Mouse (Mus musculus) neural tube, embryonic 12.5 days (tissue): ENCODE results near the gene Vwa1. TPM values are rescaled to one million over a fixed set of nuclear protein-coding genes. Genes with fewer than 3 reads are reported as not detected.
A peak's percentile ranks its signal among the peaks of the same experiment; 100 is the strongest.
"Not testable (repeated sequence)": the region's sequence is repeated elsewhere in the genome, so short reads cannot be mapped to it uniquely, and the experiment has no call there.

Experiments used
- ATAC-seq: fragments of 200-750 bp; cut with Nextera tagmentation; 2 replicates; pipeline ENCODE4 v1.8.0; 2017; ENCODE audit warnings: low read depth, mild to moderate bottlenecking, moderate TSS enrichment, moderate library complexity; ENCODE audit not compliant: low FRiP score
- H3K27ac ChIP-seq: fragments of 300-500 bp; sonication (generic); 2 replicates; pipeline ENCODE4 v1.5.1; 2016
- H3K27me3 ChIP-seq: fragments of 300-500 bp; sonication (generic); replicated peaks from 2 replicates; pipeline ENCODE4 v1.6.1; 2016; ENCODE audit warnings: mild to moderate bottlenecking
- H3K36me3 ChIP-seq: fragments of 300-500 bp; sonication (generic); 2 replicates; pipeline ENCODE4 v1.6.1; 2016; ENCODE audit warnings: mild to moderate bottlenecking
- H3K4me1 ChIP-seq: fragments of 300-500 bp; sonication (generic); 2 replicates; pipeline ENCODE4 v1.6.1; 2016
- H3K4me2 ChIP-seq: fragments of 300-500 bp; sonication (generic); replicated peaks from 2 replicates; pipeline ENCODE4 v1.6.1; 2016; ENCODE audit warnings: mild to moderate bottlenecking
- H3K4me3 ChIP-seq: fragments of 300-500 bp; sonication (generic); 2 replicates; pipeline ENCODE4 v1.5.1; 2016
- H3K9ac ChIP-seq: fragments of 300-500 bp; sonication (generic); 2 replicates; pipeline ENCODE4 v1.6.1; 2016; ENCODE audit warnings: mild to moderate bottlenecking
- H3K9me3 ChIP-seq: fragments of 300-500 bp; sonication (generic); 2 replicates; pipeline ENCODE4 v1.6.1; 2016; ENCODE audit warnings: mild to moderate bottlenecking
- WGBS: fragments of 180-500 bp; shearing (Covaris S2); methylation state at CpG from one replicate; pipeline ENCODE4 v1.1.7; 2016; 5-methylcytosine and 5-hydroxymethylcytosine counted together
- polyA plus RNA-seq: library from polyadenylated mRNA; unstranded; fragments of >200 nt; fragmentation: Nextera tagmentation; extraction: Ambion mirVana; gene quantifications from 2 replicates; pipeline ENCODE4 v1.2.1, GENCODE M21; 2016

Gene Vwa1
- polyA plus RNA-seq, 1 experiment from 2014 or later: 17.9 TPM

DNA sequence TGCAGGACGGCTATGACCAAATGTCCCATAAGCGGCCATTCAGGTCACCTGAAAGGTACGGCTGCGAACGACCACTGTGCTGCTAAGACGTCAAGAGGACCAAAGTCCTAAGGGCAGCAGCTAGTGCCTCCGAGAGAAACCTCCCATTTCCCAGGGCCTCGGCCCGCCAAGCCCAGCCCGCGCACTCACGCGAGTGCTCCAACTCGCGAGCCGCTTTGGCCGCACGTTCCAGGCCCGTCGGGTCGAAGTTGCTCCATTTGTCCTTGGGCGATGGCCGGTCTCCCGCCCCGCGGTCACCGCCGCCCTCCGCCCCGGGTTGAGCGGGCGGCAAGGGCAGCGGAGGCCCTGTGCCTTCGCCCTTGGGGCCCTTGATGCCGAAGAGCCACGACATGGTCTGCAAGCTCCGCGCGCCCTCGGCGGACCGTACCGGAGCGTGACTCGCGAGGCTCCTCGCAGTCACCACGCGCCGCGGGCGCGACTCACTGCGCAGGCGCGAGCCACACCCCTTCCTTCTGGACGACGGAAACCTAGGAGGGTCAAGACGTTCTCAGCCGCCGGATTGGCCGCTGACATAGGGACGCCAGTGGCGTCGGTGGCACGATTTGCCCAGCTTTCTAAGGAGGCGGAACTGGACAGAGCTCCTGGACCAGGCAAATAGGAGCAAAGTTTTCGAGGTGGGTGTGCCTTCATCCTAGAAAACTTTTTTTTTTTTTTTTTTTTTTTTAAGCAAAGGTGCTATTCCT lies 13.7 kb downstream of the Vwa1 start, which contains the start of gene Atad3a:
TSS of gene Atad3a (minus strand) at position 481 of the 743 bp plus-strand sequence.
- WGBS: under 1% methylated on average over 68 of the region's 68 CpGs
- Histone ChIP-seq H3K27ac (no peak within 1 kb of the TSS), H3K36me3 (peaks cover 15% of the 10 kb centered on the region), H3K4me1 (peaks cover 26% of the 10 kb centered on the region), H3K27me3 (no peaks in the 10 kb centered on the region), H3K4me3 (peak within 1 kb of the TSS; percentile 84), H3K9ac (peak within 1 kb of the TSS; percentile 78), H3K9me3 (no peaks in the 10 kb centered on the region), H3K4me2 (peak within 1 kb of the TSS; percentile 97)
- peak; percentile 95 for ATAC-seq

DNA sequence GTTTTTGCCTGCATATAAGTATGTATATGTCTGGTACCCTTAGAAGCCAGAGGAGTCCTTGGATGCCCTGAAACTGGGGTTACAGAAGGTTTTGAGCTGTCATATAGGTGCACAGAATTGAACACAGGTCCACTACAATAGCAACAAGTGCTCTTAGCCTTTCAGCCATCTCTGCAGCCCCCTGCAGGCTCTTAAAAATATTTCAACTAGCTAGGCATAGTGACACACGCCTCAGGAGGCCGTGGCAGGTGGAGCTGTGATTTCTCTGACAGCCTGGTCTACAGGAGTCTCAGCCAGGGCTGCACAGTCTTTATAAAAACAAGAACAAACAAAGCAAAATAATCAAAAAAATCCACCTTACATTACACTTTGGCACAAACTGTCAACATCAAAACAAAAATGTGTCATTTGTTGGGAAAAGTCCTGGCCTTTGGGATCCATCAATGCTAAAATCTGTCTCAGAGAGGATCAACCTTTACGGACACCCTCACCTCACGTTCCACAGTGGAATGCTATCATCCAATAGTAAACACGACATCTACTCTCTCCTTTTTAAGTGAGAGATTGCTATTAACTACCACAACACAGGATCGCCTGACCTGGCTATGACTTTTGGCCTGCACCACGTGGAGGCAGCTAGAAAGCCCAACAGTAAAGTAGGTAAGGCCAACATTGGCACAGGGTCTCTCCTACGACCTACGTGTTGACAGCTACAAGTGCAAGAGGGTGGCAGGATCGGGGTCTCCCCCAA lies 14.5 kb downstream of the Vwa1 start:
- ATAC-seq: no peak
- Histone ChIP-seq H3K27me3 (no peaks in the 10 kb centered on the region), H3K9ac (peak overlapping the region; percentile 78), H3K36me3 (peaks cover 22% of the 10 kb centered on the region), H3K4me1 (peaks cover 26% of the 10 kb centered on the region), H3K4me2 (peak overlapping the region; percentile 97), H3K27ac (no peak overlapping the region), H3K9me3 (no peaks in the 10 kb centered on the region), H3K4me3 (peak overlapping the region; percentile 84)
- 5% methylated on average over 10 of the region's 10 CpGs for WGBS

DNA sequence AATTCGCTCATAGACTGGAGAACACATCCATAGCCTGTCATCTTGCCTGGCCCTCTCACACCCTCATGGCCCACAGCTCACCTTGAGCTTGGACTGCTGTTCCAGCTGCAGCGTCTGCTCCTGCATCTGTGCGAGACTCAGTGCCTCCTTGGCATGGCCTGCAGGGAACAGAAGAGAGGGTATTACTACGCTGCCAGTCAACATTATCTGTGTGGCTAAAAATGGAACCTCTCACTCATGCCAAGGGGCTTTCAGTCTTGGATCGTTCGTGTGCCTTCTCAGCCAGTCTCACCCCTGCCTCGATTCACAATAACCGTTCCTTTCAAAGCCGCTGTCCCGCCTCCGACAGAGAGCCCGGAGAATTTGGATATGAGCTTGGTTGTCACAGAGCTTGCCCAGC lies 17.5 kb downstream of the Vwa1 start:
- Histone ChIP-seq H3K9ac (no peak overlapping the region), H3K27ac (no peak overlapping the region), H3K27me3 (no peaks in the 10 kb centered on the region), H3K9me3 (no peaks in the 10 kb centered on the region), H3K36me3 (peaks cover 49% of the 10 kb centered on the region), H3K4me1 (peaks cover 26% of the 10 kb centered on the region), H3K4me3 (no peak overlapping the region), H3K4me2 (no peak overlapping the region)
- 90% methylated on average over 12 of the region's 12 CpGs for WGBS
- no peak for ATAC-seq

- Histone ChIP-seq H3K9me3 (no peaks in the 10 kb centered on the region), H3K36me3 (peaks cover 91% of the 10 kb centered on the region), H3K27me3 (no peaks in the 10 kb centered on the region), H3K9ac (no peak overlapping the region), H3K27ac (no peak overlapping the region), H3K4me1 (no peaks in the 10 kb centered on the region), H3K4me2 (no peak overlapping the region), H3K4me3 (no peak overlapping the region)
- ATAC-seq: no peak
- 92% methylated on average over 17 of the region's 17 CpGs for WGBS
These were observed 27.7 kb downstream of the Vwa1 start for GRCm38 (mm10) chr4:155746575-155747490.

- Histone ChIP-seq H3K36me3 (peaks cover 91% of the 10 kb centered on the region), H3K4me3 (no peak overlapping the region), H3K27ac (no peak overlapping the region), H3K4me2 (no peak overlapping the region), H3K9me3 (no peaks in the 10 kb centered on the region), H3K9ac (no peak overlapping the region), H3K27me3 (no peaks in the 10 kb centered on the region), H3K4me1 (no peaks in the 10 kb centered on the region)
- ATAC-seq: no peak
- WGBS: 90% methylated on average over 8 of the region's 8 CpGs
These were observed 28.4 kb downstream of the Vwa1 start for GRCm38 (mm10) chr4:155746036-155746548.

DNA sequence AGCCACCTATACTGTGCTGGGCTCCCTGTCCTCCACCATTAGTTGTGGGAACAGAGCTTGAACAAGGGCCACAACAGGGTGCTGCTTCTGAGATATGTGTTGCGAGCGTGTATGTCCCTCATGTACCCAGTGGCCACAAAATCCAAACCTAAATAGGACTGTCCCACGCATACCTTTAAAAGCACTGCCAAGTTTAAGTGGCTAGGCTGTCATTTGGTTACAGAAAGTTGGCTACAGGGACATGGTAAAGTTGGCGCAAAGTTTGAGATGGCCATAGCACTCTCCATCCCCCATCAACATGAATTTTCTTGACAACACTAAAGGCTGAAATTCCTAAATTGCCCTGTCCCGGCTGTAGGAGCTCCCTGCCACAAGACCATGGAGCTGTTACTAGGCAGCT lies 29.4 kb downstream of the Vwa1 start:
- Histone ChIP-seq H3K4me2 (no peak overlapping the region), H3K9me3 (no peaks in the 10 kb centered on the region), H3K27ac (no peak overlapping the region), H3K36me3 (peaks cover 91% of the 10 kb centered on the region), H3K27me3 (no peaks in the 10 kb centered on the region), H3K4me3 (no peak overlapping the region), H3K9ac (no peak overlapping the region), H3K4me1 (no peaks in the 10 kb centered on the region)
- WGBS: 93% methylated on average over 5 of the region's 5 CpGs
- no peak for ATAC-seq

DNA sequence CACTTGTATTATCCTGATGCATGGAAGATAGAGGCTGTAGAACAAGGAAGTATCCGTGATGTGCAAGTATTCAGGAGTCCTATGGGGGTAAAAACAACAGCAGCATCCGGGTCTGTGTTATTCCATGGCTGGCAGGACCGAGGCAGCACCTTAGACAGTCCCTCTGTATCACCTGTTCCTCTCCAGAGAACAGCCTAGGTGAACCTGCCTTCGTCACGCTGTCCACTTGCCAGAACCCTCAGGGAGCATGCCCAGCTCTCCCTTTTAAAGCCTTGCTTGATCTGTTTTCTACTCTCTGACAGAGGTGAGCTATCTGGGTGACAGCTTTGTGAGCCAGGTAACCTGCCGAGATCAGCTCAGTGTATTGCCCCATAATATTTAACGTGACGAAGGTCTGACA lies 30.0 kb downstream of the Vwa1 start:
- no peak for ATAC-seq
- Histone ChIP-seq H3K27me3 (no peaks in the 10 kb centered on the region), H3K4me1 (no peaks in the 10 kb centered on the region), H3K9ac (no peak overlapping the region), H3K4me2 (no peak overlapping the region), H3K27ac (no peak overlapping the region), H3K36me3 (peaks cover 91% of the 10 kb centered on the region), H3K9me3 (no peaks in the 10 kb centered on the region), H3K4me3 (no peak overlapping the region)
- 94% methylated on average over 8 of the region's 8 CpGs for WGBS

GRCm38 (mm10) chr4:155742684-155743083 lies 31.8 kb downstream of the Vwa1 start:
- Histone ChIP-seq H3K27me3 (no peaks in the 10 kb centered on the region), H3K4me1 (no peaks in the 10 kb centered on the region), H3K9me3 (no peaks in the 10 kb centered on the region), H3K36me3 (peaks cover 81% of the 10 kb centered on the region), H3K4me3 (no peak overlapping the region), H3K4me2 (no peak overlapping the region), H3K27ac (no peak overlapping the region), H3K9ac (no peak overlapping the region)
- WGBS: 89% methylated on average over 5 of the region's 5 CpGs
- ATAC-seq: no peak

GRCm38 (mm10) chr4:155740681-155741080 lies 33.8 kb downstream of the Vwa1 start:
- not testable (repeated sequence) for H3K27me3 ChIP-seq, H3K9me3 ChIP-seq, H3K9ac ChIP-seq, H3K27ac ChIP-seq, H3K4me2 ChIP-seq, H3K4me3 ChIP-seq, ATAC-seq
- 92% methylated on average over 10 of the region's 10 CpGs for WGBS
- Histone ChIP-seq H3K4me1 (peaks cover 13% of the 10 kb centered on the region), H3K36me3 (peaks cover 74% of the 10 kb centered on the region)

DNA sequence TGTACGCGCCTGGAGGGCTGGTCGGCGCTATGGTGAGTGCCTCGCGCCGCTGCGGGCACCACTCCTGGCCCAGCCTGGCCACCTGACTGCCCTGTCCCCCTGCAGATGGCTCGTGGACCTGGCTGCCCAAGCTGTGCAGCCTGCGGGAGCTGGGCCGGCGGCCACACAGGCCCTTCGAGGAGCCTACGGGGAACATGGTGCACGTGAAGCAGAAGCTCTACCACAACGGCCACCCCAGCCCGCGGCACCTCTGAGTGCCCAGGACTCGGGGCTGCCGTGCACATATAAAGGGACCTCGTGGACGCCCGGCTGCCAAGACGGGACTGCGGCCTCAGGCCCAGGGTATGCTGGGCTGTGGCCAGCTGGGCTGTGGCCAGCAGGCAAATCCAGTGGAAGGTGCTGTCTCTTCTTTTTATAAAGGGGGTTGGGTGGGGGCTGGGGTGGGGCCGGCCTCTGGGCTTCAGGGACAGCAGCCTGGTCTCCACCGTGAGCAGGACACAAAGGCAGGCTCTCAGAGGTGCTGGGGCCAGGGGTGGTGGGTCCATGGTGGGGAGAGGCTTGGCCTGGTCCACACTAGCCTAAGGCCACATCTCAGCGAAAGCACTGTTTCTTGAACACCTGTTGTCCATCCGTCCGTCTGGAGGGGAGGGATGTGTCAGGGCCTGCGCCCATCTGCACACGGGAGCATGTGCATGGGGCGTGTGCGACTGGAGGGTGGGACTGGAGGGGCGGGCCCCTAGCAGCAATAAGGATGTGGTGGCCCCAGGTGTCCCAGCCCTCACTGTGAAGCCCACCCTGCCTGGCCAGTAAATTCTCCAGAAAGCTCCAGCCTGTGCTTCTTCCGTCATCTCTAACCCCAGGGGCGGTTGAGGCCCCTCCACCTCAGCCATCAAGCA lies 34.5 kb downstream of the Vwa1 start:
- no peaks in the 10 kb centered on the region for H3K9me3 ChIP-seq
- H3K4me2 ChIP-seq: no peak overlapping the region
- no peak overlapping the region for H3K4me3 ChIP-seq
- no peak for ATAC-seq
- H3K27ac ChIP-seq: no peak overlapping the region
- peaks cover 68% of the 10 kb centered on the region for H3K36me3 ChIP-seq
- no peaks in the 10 kb centered on the region for H3K27me3 ChIP-seq
- peaks cover 17% of the 10 kb centered on the region for H3K4me1 ChIP-seq
- 85% methylated on average over 37 of the region's 37 CpGs for WGBS
- H3K9ac ChIP-seq: no peak overlapping the region

DNA sequence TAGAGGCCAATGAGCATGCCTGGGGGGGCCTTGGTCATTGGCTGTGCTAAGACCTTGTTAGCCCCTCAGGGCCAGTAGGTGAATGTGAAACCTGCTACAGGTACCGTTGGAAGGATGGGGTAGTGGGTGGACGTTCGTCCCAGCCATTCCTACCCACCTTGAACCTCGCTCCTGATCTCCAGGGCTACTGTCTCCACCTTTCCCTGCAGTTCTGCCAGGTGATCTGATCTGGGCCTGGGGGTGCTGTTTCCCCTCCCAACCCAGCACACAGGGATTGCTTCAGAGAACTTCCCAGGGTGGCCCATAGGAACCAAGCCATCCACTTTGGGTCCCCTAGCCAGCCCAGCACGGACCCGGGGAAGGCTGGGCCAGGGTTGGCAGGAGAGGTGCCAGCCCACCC lies 35.3 kb downstream of the Vwa1 start:
- H3K9me3 ChIP-seq: no peaks in the 10 kb centered on the region
- H3K9ac ChIP-seq: no peak overlapping the region
- WGBS: 79% methylated on average over 6 of the region's 6 CpGs
- no peak overlapping the region for H3K4me2 ChIP-seq
- H3K27me3 ChIP-seq: no peaks in the 10 kb centered on the region
- peaks cover 21% of the 10 kb centered on the region for H3K4me1 ChIP-seq
- no peak overlapping the region for H3K27ac ChIP-seq
- H3K36me3 ChIP-seq: peaks cover 60% of the 10 kb centered on the region
- no peak overlapping the region for H3K4me3 ChIP-seq
- no peak for ATAC-seq
